In the genomic region with DNA sequence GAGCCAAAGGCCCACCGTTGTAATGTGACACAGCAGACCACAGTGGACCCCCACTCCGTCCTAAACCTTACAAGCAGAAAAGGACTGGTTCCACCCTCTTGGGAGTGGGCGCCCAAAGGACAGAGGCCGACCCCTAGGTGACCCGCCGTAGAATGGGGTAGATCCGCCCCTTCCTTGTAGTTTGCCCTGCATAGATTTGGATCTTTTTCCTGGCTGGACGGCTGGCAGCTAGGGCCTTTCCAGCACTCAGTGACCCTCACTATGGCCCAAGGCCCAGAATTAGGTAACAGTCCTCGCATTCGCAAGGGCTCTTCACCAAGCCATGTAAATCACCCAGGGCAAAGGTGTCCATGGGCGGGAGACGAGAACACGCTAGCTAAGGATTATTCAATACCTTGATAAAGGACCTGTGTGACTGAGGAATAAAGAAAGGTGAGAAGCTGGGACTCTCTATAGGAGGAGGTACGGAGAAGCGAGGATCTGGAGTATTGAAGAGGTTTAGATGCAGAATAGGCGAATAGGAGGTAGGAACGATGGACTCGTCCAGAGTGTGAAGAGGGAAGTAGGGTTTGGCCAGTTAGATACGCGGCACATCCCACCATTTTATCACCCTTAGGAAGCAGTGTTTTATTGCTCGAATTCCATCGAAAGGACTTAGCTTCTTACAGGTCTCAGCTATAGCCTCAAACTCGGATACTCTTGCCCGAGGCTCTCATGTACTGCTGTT, we compare ENCODE assay signal across 8 mouse cellular contexts. TPM values are rescaled to one million over a fixed set of nuclear protein-coding genes. Genes with fewer than 3 reads are reported as not detected.
DNase-seq lines count a peak whose midpoint lies in the region; ATAC-seq and TF ChIP-seq lines count a peak whose summit lies in the region.

No protein-coding gene starts in this region.

- H3K4me2 ChIP-seq in heart, embryonic 12.5 days, result peak overlapping the region; percentile 92
- peak overlapping the region; percentile 91 for H3K4me2 ChIP-seq in hindbrain, embryonic 16.5 days (ENCODE audit: low read length)
- H3K4me2 ChIP-seq in liver, embryonic 14.5 days (ENCODE audit: low read depth), result peak overlapping the region; percentile 79
- H3K4me2 ChIP-seq in neural tube, embryonic 15.5 days, result peak overlapping the region; percentile 97

- H3K9ac ChIP-seq in heart, embryonic 12.5 days, result peak overlapping the region; percentile 87
- peak overlapping the region; percentile 82 for H3K9ac ChIP-seq in hindbrain, embryonic 16.5 days (ENCODE audit: low read depth, low read length)
- H3K9ac ChIP-seq in liver, embryonic 14.5 days (replicated peaks), result peak overlapping the region; percentile 90
- peak overlapping the region; percentile 97 for H3K9ac ChIP-seq in neural tube, embryonic 15.5 days (replicated peaks)

- no peak for TF ChIP-seq EP300 in liver, embryonic 14.5 days (IDR thresholded peaks at IDR 0.05; ENCODE audit: low read depth)

- 19% methylated on average over 24 of the region's 24 CpGs for WGBS in heart, embryonic 12.5 days
- WGBS in hindbrain, embryonic 16.5 days, result 15% methylated on average over 24 of the region's 24 CpGs
- 15% methylated on average over 24 of the region's 24 CpGs for WGBS in liver, embryonic 14.5 days (ENCODE audit: insufficient replicate concordance)
- WGBS in neural tube, embryonic 15.5 days, result 8% methylated on average over 24 of the region's 24 CpGs

- no peaks in the 10 kb centered on the region for H3K9me3 ChIP-seq in heart, embryonic 12.5 days (replicated peaks)
- no peaks in the 10 kb centered on the region for H3K9me3 ChIP-seq in hindbrain, embryonic 16.5 days (ENCODE audit: control insufficient read depth, low read length)
- no peaks in the 10 kb centered on the region for H3K9me3 ChIP-seq in liver, embryonic 14.5 days (ENCODE audit: control insufficient read depth, low read length)
- H3K9me3 ChIP-seq in neural tube, embryonic 15.5 days (replicated peaks), result no peaks in the 10 kb centered on the region

- H3K4me3 ChIP-seq in heart, embryonic 12.5 days, result peak overlapping the region; percentile 69
- H3K4me3 ChIP-seq in brown adipose tissue, adult 24 weeks (ENCODE audit: insufficient read depth, low read depth, low read length), result peak overlapping the region; percentile 75
- peak overlapping the region; percentile 60 for H3K4me3 ChIP-seq in hindbrain, embryonic 16.5 days (ENCODE audit: low read length)
- peak overlapping the region; percentile 74 to 78 for H3K4me3 ChIP-seq in liver, embryonic 14.5 days (ENCODE audit: insufficient read depth in 1 of 2, low read depth in 2 of 2, low read length in 2 of 2)
- peak overlapping the region; percentile 84 for H3K4me3 ChIP-seq in neural tube, embryonic 15.5 days (replicated peaks)

- peaks cover 49% of the 10 kb centered on the region for H3K4me1 ChIP-seq in heart, embryonic 12.5 days (replicated peaks)
- H3K4me1 ChIP-seq in brown adipose tissue, adult 24 weeks (ENCODE audit: control insufficient read depth, insufficient read depth, insufficient read length, low read length), result peaks cover 14% of the 10 kb centered on the region
- H3K4me1 ChIP-seq in hindbrain, embryonic 16.5 days (ENCODE audit: control insufficient read depth, insufficient read depth, low read depth, low read length), result peaks cover 36% of the 10 kb centered on the region
- H3K4me1 ChIP-seq in liver, embryonic 14.5 days (replicated peaks; ENCODE audit: control insufficient read depth in 2 of 2, insufficient read depth in 2 of 2, low read length in 1 of 2), result peaks cover 12 to 23% of the 10 kb centered on the region in 2 experiments
- peaks cover 51% of the 10 kb centered on the region for H3K4me1 ChIP-seq in neural tube, embryonic 15.5 days

- DNase-seq in heart, adult 8-10 months (ENCODE audit: low spot score), result no peak
- DNase-seq in liver, embryonic 14.5 days (ENCODE audit: low read depth in 3 of 3, low spot score in 3 of 3), result no peak
- DNase-seq in layer of hippocampus, postnatal 10 days (ENCODE audit: low spot score in 2 of 2), result no peak
- DNase-seq in cerebellum, adult 8-10 months, result no peak

- peaks cover 31% of the 10 kb centered on the region for H3K36me3 ChIP-seq in heart, embryonic 12.5 days
- H3K36me3 ChIP-seq in hindbrain, embryonic 16.5 days (ENCODE audit: control insufficient read depth, insufficient read depth, low read length), result peaks cover 7% of the 10 kb centered on the region
- H3K36me3 ChIP-seq in liver, embryonic 14.5 days (replicated peaks; ENCODE audit: control insufficient read depth, insufficient read depth, low read depth), result peaks cover 12% of the 10 kb centered on the region
- peaks cover 19% of the 10 kb centered on the region for H3K36me3 ChIP-seq in neural tube, embryonic 15.5 days

- H3K27ac ChIP-seq in heart, embryonic 12.5 days (ENCODE audit: poor library complexity, severe bottlenecking), result peak overlapping the region; percentile 90
- peak overlapping the region; percentile 98 for H3K27ac ChIP-seq in brown adipose tissue, adult 24 weeks (replicated peaks; ENCODE audit: low read depth, low read length)
- peak overlapping the region; percentile 86 for H3K27ac ChIP-seq in hindbrain, embryonic 16.5 days (ENCODE audit: low read depth, low read length)
- peak overlapping the region; percentile 89 for H3K27ac ChIP-seq in liver, embryonic 14.5 days
- peak overlapping the region; percentile 92 for H3K27ac ChIP-seq in neural tube, embryonic 15.5 days (replicated peaks)

- no peak for ATAC-seq in heart, embryonic 12.5 days (ENCODE audit: insufficient number of reproducible peaks, low FRiP score)
- ATAC-seq in hindbrain, embryonic 16.5 days, result no peak
- no peak for ATAC-seq in liver, embryonic 14.5 days (ENCODE audit: insufficient read depth)
- ATAC-seq in neural tube, embryonic 15.5 days (ENCODE audit: low FRiP score), result no peak

- no peaks in the 10 kb centered on the region for H3K27me3 ChIP-seq in heart, embryonic 12.5 days (replicated peaks)
- no peaks in the 10 kb centered on the region for H3K27me3 ChIP-seq in hindbrain, embryonic 16.5 days (replicated peaks; ENCODE audit: control insufficient read depth, insufficient read depth, low read length)
- H3K27me3 ChIP-seq in liver, embryonic 14.5 days (ENCODE audit: control insufficient read depth, insufficient read depth, low read length), result no peaks in the 10 kb centered on the region
- no peaks in the 10 kb centered on the region for H3K27me3 ChIP-seq in neural tube, embryonic 15.5 days (replicated peaks)

- TF ChIP-seq CTCF in liver, embryonic 14.5 days (IDR thresholded peaks at IDR 0.05; ENCODE audit: low read depth), result no peak

RNA-seq across cellular contexts. Expression of a gene that starts 0.6 kb away (rescaled TPM):
- 52.5 and 52.8 TPM in 2 replicates for polyA plus RNA-seq in heart, embryonic 12.5 days (2016; fragmentation: Nextera tagmentation; extraction: Ambion mirVana)
- total RNA-seq in heart, adult 8-10 months (2022), result 10 to 100 TPM; 66.5 to 78.4 (median 73.4) TPM
- 89.0 and 120 TPM in 2 replicates for polyA plus RNA-seq in brown adipose tissue, adult 24 weeks (2012; ENCODE audit: insufficient read depth, insufficient read length, missing spikeins)
- 122 and 128 TPM in 2 replicates for polyA plus RNA-seq in hindbrain, embryonic 16.5 days (2015; fragmentation: Nextera tagmentation; extraction: Ambion mirVana)
- 35.9 and 45.5 TPM in 2 replicates for polyA plus RNA-seq in liver, embryonic 14.5 days (2012; rRNA removed)
- 19.0 and 21.4 TPM in 2 replicates for polyA plus RNA-seq in liver, embryonic 14.5 days (2014; fragmentation: Nextera tagmentation; extraction: Ambion mirVana)
- 109 and 133 TPM in 2 replicates for polyA plus RNA-seq in neural tube, embryonic 15.5 days (2015; fragmentation: Nextera tagmentation; extraction: Ambion mirVana)
- total RNA-seq in layer of hippocampus, postnatal 10 days (2021), result 100 to 1,000 TPM; 164 to 172 TPM

RNA-seq across cellular contexts. Expression of a gene that starts 1.2 kb away (rescaled TPM):
- 123 and 126 TPM in 2 replicates for polyA plus RNA-seq in heart, embryonic 12.5 days (2016; fragmentation: Nextera tagmentation; extraction: Ambion mirVana)
- total RNA-seq in heart, adult 8-10 months (2022), result 10 to 100 TPM; 37.4 to 42.5 (median 39.1) TPM
- 104 and 110 TPM in 2 replicates for polyA plus RNA-seq in brown adipose tissue, adult 24 weeks (2012; ENCODE audit: insufficient read depth, insufficient read length, missing spikeins)
- 281 and 296 TPM in 2 replicates for polyA plus RNA-seq in hindbrain, embryonic 16.5 days (2015; fragmentation: Nextera tagmentation; extraction: Ambion mirVana)
- polyA plus RNA-seq in liver, embryonic 14.5 days (2012; rRNA removed), result 51.5 and 61.2 TPM in 2 replicates
- 59.6 and 66.4 TPM in 2 replicates for polyA plus RNA-seq in liver, embryonic 14.5 days (2014; fragmentation: Nextera tagmentation; extraction: Ambion mirVana)
- 256 and 280 TPM in 2 replicates for polyA plus RNA-seq in neural tube, embryonic 15.5 days (2015; fragmentation: Nextera tagmentation; extraction: Ambion mirVana)
- total RNA-seq in layer of hippocampus, postnatal 10 days (2021), result 100 to 1,000 TPM in 1 of 2 experiments, 10 to 100 TPM in 1; 96.4 to 102 TPM

RNA-seq across cellular contexts. Expression of a gene that starts 7.0 kb away (rescaled TPM):
- 3.8 TPM in 2 replicates for polyA plus RNA-seq in heart, embryonic 12.5 days (2016; fragmentation: Nextera tagmentation; extraction: Ambion mirVana)
- under 1 TPM in 2 of 4 experiments, not detected in 2; 0.14 to 0.16 TPM for total RNA-seq in heart, adult 8-10 months (2022)
- not detected in 2 replicates for polyA plus RNA-seq in brown adipose tissue, adult 24 weeks (2012; ENCODE audit: insufficient read depth, insufficient read length, missing spikeins)
- 1.3 and 1.6 TPM in 2 replicates for polyA plus RNA-seq in hindbrain, embryonic 16.5 days (2015; fragmentation: Nextera tagmentation; extraction: Ambion mirVana)
- polyA plus RNA-seq in liver, embryonic 14.5 days (2012; rRNA removed), result 1.3 TPM in 2 replicates
- 0.41 and 0.53 TPM in 2 replicates for polyA plus RNA-seq in liver, embryonic 14.5 days (2014; fragmentation: Nextera tagmentation; extraction: Ambion mirVana)
- 1.0 and 1.4 TPM in 2 replicates for polyA plus RNA-seq in neural tube, embryonic 15.5 days (2015; fragmentation: Nextera tagmentation; extraction: Ambion mirVana)
- 1 to 10 TPM; 1.2 to 2.4 TPM for total RNA-seq in layer of hippocampus, postnatal 10 days (2021)

RNA-seq across cellular contexts. Expression of a gene that starts 11.1 kb away (rescaled TPM):
- 0.30 and 0.57 TPM in 2 replicates for polyA plus RNA-seq in heart, embryonic 12.5 days (2016; fragmentation: Nextera tagmentation; extraction: Ambion mirVana)
- 1 to 10 TPM in 3 of 4 experiments, under 1 TPM in 1; 0.94 to 1.3 (median 1.0) TPM for total RNA-seq in heart, adult 8-10 months (2022)
- 1.4 TPM in 1 of 2 replicates, not detected in the other for polyA plus RNA-seq in brown adipose tissue, adult 24 weeks (2012; ENCODE audit: insufficient read depth, insufficient read length, missing spikeins)
- polyA plus RNA-seq in hindbrain, embryonic 16.5 days (2015; fragmentation: Nextera tagmentation; extraction: Ambion mirVana), result 8.3 and 9.5 TPM in 2 replicates
- polyA plus RNA-seq in liver, embryonic 14.5 days (2012; rRNA removed), result 0.39 and 0.40 TPM in 2 replicates
- polyA plus RNA-seq in liver, embryonic 14.5 days (2014; fragmentation: Nextera tagmentation; extraction: Ambion mirVana), result 0.10 and 0.27 TPM in 2 replicates
- polyA plus RNA-seq in neural tube, embryonic 15.5 days (2015; fragmentation: Nextera tagmentation; extraction: Ambion mirVana), result 12.3 and 14.9 TPM in 2 replicates
- total RNA-seq in layer of hippocampus, postnatal 10 days (2021), result 1 to 10 TPM; 6.0 to 7.0 TPM

RNA-seq across cellular contexts. Expression of a gene that starts 13.6 kb away (rescaled TPM):
- polyA plus RNA-seq in heart, embryonic 12.5 days (2016; fragmentation: Nextera tagmentation; extraction: Ambion mirVana), result 13.0 and 13.2 TPM in 2 replicates
- total RNA-seq in heart, adult 8-10 months (2022), result 10 to 100 TPM; 16.0 to 20.6 (median 17.6) TPM
- 19.9 and 35.5 TPM in 2 replicates for polyA plus RNA-seq in brown adipose tissue, adult 24 weeks (2012; ENCODE audit: insufficient read depth, insufficient read length, missing spikeins)
- 7.3 and 8.3 TPM in 2 replicates for polyA plus RNA-seq in hindbrain, embryonic 16.5 days (2015; fragmentation: Nextera tagmentation; extraction: Ambion mirVana)
- polyA plus RNA-seq in liver, embryonic 14.5 days (2012; rRNA removed), result 21.1 and 22.7 TPM in 2 replicates
- polyA plus RNA-seq in liver, embryonic 14.5 days (2014; fragmentation: Nextera tagmentation; extraction: Ambion mirVana), result 2.7 and 3.3 TPM in 2 replicates
- 8.2 and 10.3 TPM in 2 replicates for polyA plus RNA-seq in neural tube, embryonic 15.5 days (2015; fragmentation: Nextera tagmentation; extraction: Ambion mirVana)
- total RNA-seq in layer of hippocampus, postnatal 10 days (2021), result 10 to 100 TPM; 36.0 to 40.1 TPM
